Mouse (Mus musculus) intestine, postnatal 0 days (tissue): ENCODE measurements at regions not wholly inside any gene's neighbourhood (a gene's known extent, or its start where the extent isn't known, plus 50 kb on each side); places are given as distances from the start of the nearest gene placed in this dataset.

Experiments
- ATAC-seq: fragments of 200-750 bp; cut with Nextera tagmentation; 2 replicates; pipeline ENCODE4 v1.8.0; 2017; ENCODE audit warnings: mild to moderate bottlenecking, moderate TSS enrichment, moderate library complexity
- H3K27ac ChIP-seq: fragments of 300-500 bp; sonication (generic); 2 replicates; pipeline ENCODE4 v1.5.1; 2014; ENCODE audit warnings: mild to moderate bottlenecking, low read depth, low read length, moderate library complexity
- H3K27me3 ChIP-seq: fragments of 300-500 bp; sonication (generic); replicated peaks from 2 replicates; pipeline ENCODE4 v1.6.1; 2014; ENCODE audit warnings: low read length, mixed read lengths; ENCODE audit not compliant: control insufficient read depth, insufficient read depth
- H3K36me3 ChIP-seq: fragments of 300-500 bp; sonication (generic); 2 replicates; pipeline ENCODE4 v1.6.1; 2014; ENCODE audit warnings: mild to moderate bottlenecking, moderate library complexity; ENCODE audit not compliant: control insufficient read depth, insufficient read depth
- H3K4me1 ChIP-seq: fragments of 300-500 bp; sonication (generic); replicated peaks from 2 replicates; pipeline ENCODE4 v1.6.1; 2014; ENCODE audit warnings: antibody characterized with exemption, low read length, mixed read lengths; ENCODE audit not compliant: control insufficient read depth, insufficient read depth
- H3K4me2 ChIP-seq: fragments of 300-500 bp; sonication (generic); replicated peaks from 2 replicates; pipeline ENCODE4 v1.6.1; 2014; ENCODE audit warnings: low read depth, mild to moderate bottlenecking, moderate library complexity
- H3K4me3 ChIP-seq: fragments of 300-500 bp; sonication (generic); 2 replicates; pipeline ENCODE4 v1.5.1; 2014; ENCODE audit warnings: low read depth, low read length
- H3K9ac ChIP-seq: fragments of 300-500 bp; sonication (generic); 2 replicates; pipeline ENCODE4 v1.6.1; 2014; ENCODE audit warnings: mild to moderate bottlenecking, low read depth, low read length
- H3K9me3 ChIP-seq: fragments of 300-500 bp; sonication (generic); 2 replicates; pipeline ENCODE4 v1.6.1; 2016; ENCODE audit warnings: mixed run types; ENCODE audit not compliant: control insufficient read depth
- CTCF ChIP-seq: sonication (generic); IDR thresholded peaks from 2 replicates; pipeline ENCODE4 v1.5.1; 2016; ENCODE audit warnings: low read depth, mild to moderate bottlenecking, control low read depth, antibody characterized with exemption, moderate library complexity
- WGBS: fragments of 180-500 bp; shearing (Covaris S2); extraction: QIAGEN DNeasy Blood & Tissue Kit; methylation state at CpG from one replicate; pipeline ENCODE4 v1.1.7; 2014; 5-methylcytosine and 5-hydroxymethylcytosine counted together

DNA sequence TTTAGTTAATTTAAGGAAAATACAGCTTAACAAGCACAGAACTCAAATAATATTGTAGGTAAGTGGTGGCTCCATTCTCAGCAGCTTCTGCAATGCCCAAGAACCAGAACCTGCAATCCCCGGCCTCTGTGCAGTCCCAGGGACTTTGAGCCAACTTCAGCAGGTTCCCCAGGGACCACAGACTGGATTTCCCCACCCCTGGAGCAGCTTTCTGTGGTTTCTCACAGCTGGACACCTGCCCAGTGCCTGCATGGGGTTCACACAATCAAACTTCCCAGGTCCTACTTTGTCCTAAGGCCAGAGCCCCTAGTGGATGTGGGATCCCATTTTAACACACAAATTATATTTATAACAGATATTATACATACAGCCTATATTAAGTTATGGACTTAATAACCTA lies 287.6 kb upstream of the Gm21293 start:
- Histone ChIP-seq H3K4me3 (no peak overlapping the region), H3K36me3 (no peaks in the 10 kb centered on the region), H3K4me1 (no peaks in the 10 kb centered on the region), H3K4me2 (no peak overlapping the region), H3K27me3 (no peaks in the 10 kb centered on the region), H3K27ac (no peak overlapping the region), H3K9ac (no peak overlapping the region), H3K9me3 (no peaks in the 10 kb centered on the region)
- WGBS, result 56% methylated on average over 1 of the region's 1 CpGs
- no peak for ATAC-seq
- TF ChIP-seq CTCF, result no peak

DNA sequence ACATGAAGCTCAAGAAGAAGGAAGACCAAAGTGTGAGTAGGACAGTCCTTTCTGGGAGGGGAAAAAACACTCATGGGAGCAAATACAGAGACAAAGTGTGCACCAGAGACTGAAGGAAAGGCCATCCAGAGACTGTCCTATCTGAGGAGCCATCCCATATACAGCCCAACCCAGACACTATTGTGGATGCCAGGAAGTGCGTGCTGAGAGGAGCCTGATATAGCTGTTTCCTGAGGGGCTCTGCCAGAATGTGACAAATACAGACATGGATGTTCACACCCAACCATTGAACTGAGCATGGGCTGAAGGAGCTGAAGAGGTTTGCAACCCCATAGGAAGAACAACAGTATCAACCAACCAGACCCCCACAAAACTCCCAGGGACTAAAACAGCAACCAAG lies 281.9 kb upstream of the Gm21293 start:
- Histone ChIP-seq H3K27me3 (no peaks in the 10 kb centered on the region), H3K4me3 (no peak overlapping the region), H3K9ac (no peak overlapping the region), H3K4me2 (no peak overlapping the region), H3K4me1 (no peaks in the 10 kb centered on the region), H3K36me3 (no peaks in the 10 kb centered on the region), H3K9me3 (no peaks in the 10 kb centered on the region), H3K27ac (no peak overlapping the region)
- 89% methylated on average over 1 of the region's 1 CpGs for WGBS
- ATAC-seq, result no peak
- TF ChIP-seq CTCF, result no peak

DNA sequence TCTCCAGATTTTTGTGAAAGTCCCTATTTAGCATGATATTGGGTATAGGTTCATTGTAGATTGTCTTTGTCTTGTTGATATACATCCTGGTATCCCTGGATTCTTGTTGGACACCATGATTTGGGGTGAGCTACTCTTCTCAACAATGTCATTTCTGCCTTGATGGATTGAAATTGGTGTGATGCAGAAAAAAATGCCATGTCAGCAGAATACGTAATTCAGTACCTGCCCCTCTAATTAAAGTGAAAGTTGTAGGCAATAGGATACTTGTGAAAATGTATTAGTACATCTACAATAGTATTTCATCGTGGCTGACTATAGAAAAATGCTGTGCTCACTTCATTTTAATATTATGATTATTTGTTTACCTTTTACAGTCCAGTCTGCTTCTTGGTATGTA lies 280.7 kb upstream of the Gm21293 start:
- no peak for ATAC-seq
- WGBS, result 73% methylated on average over 2 of the region's 2 CpGs

DNA sequence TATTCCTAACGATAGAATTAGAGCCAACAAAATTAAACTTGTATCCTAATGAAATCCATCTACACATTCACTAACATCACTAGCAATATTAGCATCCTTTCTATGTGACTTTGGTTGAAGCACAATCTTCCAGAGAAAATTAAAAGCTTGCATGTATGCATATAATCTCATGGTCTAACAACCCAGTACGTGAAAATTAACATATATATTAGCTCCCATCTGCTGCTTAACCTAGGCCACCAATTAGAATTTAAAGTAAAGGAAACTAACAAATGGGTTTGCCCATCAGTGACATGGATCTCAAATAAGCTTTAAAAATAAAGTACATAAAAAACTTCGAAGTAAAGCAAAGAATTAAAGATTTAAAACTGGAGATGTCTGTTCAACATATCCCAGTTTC lies 278.9 kb upstream of the Gm21293 start:
- no peak for TF ChIP-seq CTCF
- H3K4me2 ChIP-seq, result no peak overlapping the region
- H3K36me3 ChIP-seq, result no peaks in the 10 kb centered on the region
- no peak overlapping the region for H3K9ac ChIP-seq
- no peak overlapping the region for H3K4me3 ChIP-seq
- no peak for ATAC-seq
- H3K9me3 ChIP-seq, result no peaks in the 10 kb centered on the region
- H3K27me3 ChIP-seq, result no peaks in the 10 kb centered on the region
- H3K4me1 ChIP-seq, result no peaks in the 10 kb centered on the region
- WGBS, result 81% methylated on average over 3 of the region's 3 CpGs
- H3K27ac ChIP-seq, result no peak overlapping the region

More for the DNA sequence above, 280.7 kb upstream of the Gm21293 start:
- TF ChIP-seq CTCF, result no peak
- no peaks in the 10 kb centered on the region for H3K9me3 ChIP-seq
- H3K4me2 ChIP-seq, result no peak overlapping the region
- H3K36me3 ChIP-seq, result no peaks in the 10 kb centered on the region
- H3K4me3 ChIP-seq, result no peak overlapping the region
- no peaks in the 10 kb centered on the region for H3K4me1 ChIP-seq
- H3K9ac ChIP-seq, result no peak overlapping the region
- no peaks in the 10 kb centered on the region for H3K27me3 ChIP-seq
- no peak overlapping the region for H3K27ac ChIP-seq

DNA sequence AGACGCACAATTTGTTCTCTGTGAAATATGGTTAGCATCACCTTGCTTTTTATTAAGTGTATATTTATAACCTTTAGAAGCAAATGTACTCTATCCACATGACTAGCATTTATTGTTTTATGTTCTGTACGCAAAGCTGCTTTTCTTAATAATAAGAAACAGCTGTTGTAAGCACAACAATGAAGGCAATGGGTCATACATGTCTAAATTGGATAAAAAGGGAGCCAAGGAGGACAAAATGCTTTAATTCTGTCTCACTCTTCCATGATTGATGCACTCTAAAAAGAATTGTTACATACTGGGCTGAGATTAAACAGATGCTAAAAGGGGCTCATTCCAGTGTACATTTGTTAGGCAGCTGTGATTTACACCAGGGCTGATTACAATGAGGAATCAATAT lies 232.7 kb upstream of the Gm21293 start:
- Histone ChIP-seq H3K27ac (no peak overlapping the region), H3K4me3 (no peak overlapping the region), H3K4me1 (no peaks in the 10 kb centered on the region), H3K9ac (no peak overlapping the region), H3K36me3 (no peaks in the 10 kb centered on the region), H3K9me3 (no peaks in the 10 kb centered on the region), H3K4me2 (no peak overlapping the region), H3K27me3 (no peaks in the 10 kb centered on the region)
- TF ChIP-seq CTCF, result no peak
- WGBS, result 62% methylated on average over 2 of the region's 2 CpGs
- ATAC-seq, result no peak

DNA sequence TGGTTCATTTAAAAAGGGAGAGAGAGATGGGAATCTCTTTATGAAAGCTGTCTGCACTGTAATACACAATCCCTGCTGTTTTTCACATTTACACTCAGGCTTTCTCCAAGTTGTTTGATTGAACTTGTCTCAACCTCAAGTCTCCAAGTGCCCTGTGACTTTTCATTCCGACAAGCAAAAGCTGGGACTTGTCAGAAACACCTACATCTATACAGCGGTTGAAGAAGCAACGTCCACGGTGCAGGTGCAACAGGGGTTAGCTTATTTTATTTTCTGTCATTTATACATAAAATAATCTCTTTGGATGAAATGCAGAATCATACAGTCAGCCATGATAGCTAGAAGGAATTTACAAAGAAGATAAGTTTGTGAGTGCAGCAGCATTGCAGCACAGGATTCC lies 184.6 kb upstream of the Gm21293 start:
- Histone ChIP-seq H3K4me1 (no peaks in the 10 kb centered on the region), H3K4me3 (no peak overlapping the region), H3K9ac (no peak overlapping the region), H3K36me3 (no peaks in the 10 kb centered on the region), H3K4me2 (no peak overlapping the region), H3K9me3 (no peaks in the 10 kb centered on the region), H3K27me3 (no peaks in the 10 kb centered on the region), H3K27ac (no peak overlapping the region)
- 56% methylated on average over 4 of the region's 4 CpGs for WGBS
- no peak for ATAC-seq
- no peak for TF ChIP-seq CTCF

DNA sequence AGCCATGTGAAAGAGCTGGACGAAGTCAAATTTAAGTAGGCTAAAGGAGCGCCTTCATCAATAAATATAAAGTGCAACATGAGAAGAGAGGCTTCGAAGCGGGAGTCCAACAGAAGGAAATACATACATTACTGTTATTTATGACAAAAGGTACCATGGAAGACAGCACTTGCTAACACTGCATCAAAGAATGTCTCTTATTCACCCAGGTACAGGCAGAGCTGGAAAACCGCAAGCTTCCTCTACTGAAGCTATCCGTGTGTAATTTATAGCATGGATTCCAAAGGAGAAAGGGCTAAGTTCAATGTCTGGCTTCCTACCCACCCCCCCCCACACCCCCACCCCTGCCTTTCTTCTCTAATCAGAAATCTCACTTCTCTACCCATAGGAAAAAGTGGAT lies 166.7 kb upstream of the Gm21293 start:
- Histone ChIP-seq H3K9me3 (no peaks in the 10 kb centered on the region), H3K4me3 (no peak overlapping the region), H3K27me3 (no peaks in the 10 kb centered on the region), H3K36me3 (no peaks in the 10 kb centered on the region), H3K27ac (no peak overlapping the region), H3K4me2 (no peak overlapping the region), H3K9ac (no peak overlapping the region), H3K4me1 (no peaks in the 10 kb centered on the region)
- 77% methylated on average over 6 of the region's 6 CpGs for WGBS
- no peak for ATAC-seq
- no peak for TF ChIP-seq CTCF
